Mouse (Mus musculus) spleen, adult 18-20 months (tissue): ENCODE results near the gene Lrmp.
"Not testable (repeated sequence)": the region's sequence is repeated elsewhere in the genome, so short reads cannot be mapped to it uniquely, and the experiment has no call there.

Source experiments
- DNase-seq, 2 experiments: peaks; one replicate each; pipeline ENCODE4 v3.0.0; 2022; ENCODE audit warnings: mixed read lengths in 2 of 2

Gene Lrmp

DNA sequence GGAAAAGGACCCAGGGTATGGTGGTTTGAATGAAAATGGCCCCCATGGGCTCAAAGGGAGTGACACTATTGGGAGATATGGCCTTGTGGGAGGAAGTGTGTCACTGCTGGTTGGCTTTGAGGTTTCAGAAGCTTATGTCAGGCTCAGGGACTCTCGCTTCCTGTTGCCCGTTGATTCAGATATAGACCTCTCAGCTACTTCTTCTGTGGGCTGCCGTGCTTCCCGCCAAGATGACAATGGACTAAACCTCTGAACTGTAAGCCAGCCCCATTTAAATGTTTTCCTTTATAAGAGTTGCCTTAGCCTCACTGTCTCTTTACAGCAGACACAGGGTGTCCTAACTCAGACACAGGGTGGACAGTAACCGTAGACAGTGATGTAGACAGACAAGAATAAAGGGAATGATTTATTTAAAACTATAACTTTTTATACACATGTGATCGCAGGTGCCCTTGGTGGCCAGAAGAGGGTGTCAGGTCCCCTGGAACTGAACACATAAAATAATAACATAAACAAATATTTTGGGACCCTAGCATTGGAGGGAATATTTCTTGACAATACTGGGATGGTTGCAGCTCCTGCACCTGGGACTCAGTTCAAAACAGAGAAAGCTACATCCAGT lies at the start of gene Lrmp:
TSS of gene Lrmp (plus strand) at position 178 of the 622 bp plus-strand sequence.
- peak in 1 of 2 experiments; percentile 40 for DNase-seq

DNA sequence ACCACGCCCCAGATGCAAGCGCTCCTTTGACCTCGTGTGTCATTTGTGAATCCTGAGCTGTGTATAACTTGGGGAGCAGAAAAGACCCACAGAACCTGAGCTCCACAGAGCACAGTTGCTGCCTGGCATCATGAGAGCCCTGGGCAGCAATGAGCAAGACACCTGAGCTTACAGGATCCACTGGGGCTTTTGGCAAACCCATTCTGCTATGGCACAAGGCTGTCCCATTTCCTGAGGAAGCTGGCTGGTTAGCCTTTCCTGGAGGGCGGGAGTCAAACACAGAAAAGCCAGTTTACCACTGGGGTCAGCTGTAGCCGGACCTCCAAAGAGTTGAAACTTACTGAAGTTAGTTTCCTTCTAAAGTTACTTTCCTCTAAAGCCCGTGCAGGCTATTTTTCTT lies 49.0 kb upstream of the Lrmp start:
- DNase-seq = no peak

DNA sequence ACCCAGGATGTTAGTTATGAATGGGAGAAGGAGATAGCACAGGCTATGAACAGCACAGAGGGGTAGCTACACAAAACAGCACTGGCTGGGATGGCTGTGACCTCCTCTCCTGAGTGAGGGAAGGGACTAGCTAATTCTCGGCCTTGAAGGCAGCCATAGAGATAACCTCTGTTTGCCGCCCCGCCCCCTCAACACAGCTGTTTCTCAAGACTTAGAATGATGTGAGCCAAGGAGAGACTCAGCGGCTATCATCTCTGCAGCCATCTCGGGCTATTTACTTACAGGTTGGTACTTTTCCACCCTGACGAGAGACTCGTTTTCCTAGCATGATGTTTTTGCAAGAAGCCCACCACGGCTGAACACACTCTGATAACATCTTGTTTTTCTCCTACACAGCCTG lies 47.8 kb upstream of the Lrmp start:
- DNase-seq = no peak

DNA sequence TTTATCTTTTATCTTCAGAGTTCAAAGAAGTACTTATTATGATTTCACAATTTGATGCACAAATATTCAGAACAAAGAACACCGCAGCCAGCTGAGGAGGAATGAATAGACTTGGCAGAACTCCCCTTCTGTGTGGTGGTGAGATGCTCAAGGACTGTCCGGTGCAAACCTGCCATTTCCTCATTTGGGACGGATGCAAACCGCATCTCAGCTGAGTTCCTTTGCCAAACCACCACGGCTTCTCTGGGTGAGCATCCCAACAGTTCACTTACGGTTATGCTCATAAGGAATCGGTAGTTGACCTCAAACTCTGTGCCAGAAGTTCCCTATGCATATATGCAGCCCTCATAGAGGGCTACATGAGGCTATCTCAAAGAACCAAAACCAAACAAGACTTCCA lies 46.1 kb upstream of the Lrmp start:
- DNase-seq = no peak

DNA sequence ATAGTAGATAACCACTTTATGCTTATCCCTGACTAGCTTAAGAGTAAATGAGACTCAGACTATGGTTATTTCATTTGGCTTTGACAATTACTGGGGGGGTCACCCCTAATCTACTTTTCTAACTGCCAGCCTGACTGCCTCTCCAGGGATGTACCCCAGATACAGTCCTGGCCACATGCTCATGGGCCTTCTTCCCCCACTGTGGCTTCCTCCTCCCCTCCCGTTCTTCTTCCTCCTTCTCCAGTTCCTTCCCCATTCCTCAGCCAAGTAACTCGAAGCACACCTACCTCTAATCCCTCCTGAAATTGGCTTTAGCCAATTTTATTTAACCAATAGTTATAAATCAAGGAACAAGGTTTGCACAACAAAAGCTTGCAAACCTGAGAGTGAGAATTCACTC lies 45.5 kb upstream of the Lrmp start:
- DNase-seq = no peak

DNA sequence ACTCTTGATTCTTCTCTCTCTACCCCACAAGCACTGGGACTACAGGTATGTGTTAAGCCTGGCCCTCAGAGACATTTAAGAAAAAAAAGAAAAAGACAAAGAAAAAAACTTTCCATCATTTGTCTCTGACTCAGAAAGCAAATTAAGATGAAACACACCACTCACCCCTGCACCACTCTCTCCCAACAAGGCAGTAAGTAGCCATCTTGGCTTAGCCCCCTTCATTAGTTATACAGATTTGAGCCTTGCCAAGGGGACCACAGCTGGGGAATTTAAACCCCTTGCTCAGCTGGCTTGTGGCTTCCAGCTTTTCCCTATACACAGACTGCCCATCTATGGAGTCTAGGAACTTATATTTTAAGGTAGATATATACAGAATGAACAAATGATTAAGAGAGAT lies 41.0 kb upstream of the Lrmp start:
- DNase-seq = no peak

DNA sequence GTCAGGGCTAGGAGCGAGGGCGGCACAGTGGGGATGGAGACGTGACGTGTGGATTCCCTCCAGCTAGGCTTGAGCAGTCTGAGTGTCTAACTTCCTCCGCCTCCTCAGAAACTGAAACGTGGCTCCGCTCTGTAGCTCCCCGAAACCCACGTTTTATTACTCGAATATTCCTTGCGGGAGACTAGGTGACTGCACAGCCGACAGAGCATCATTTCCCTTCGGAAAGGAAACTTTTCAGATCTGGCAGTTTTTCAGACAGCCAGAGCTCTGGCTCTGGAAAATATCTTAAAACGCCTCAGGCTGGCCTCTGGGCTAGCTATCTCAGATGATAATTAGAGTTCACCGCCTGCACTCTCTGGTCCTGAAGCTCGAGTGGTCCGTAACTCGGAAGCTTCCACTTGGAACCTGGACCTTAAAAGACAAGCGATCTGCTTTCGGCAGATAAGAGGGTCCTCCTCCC lies 40.3 kb upstream of the Lrmp start:
- DNase-seq = no peak

DNA sequence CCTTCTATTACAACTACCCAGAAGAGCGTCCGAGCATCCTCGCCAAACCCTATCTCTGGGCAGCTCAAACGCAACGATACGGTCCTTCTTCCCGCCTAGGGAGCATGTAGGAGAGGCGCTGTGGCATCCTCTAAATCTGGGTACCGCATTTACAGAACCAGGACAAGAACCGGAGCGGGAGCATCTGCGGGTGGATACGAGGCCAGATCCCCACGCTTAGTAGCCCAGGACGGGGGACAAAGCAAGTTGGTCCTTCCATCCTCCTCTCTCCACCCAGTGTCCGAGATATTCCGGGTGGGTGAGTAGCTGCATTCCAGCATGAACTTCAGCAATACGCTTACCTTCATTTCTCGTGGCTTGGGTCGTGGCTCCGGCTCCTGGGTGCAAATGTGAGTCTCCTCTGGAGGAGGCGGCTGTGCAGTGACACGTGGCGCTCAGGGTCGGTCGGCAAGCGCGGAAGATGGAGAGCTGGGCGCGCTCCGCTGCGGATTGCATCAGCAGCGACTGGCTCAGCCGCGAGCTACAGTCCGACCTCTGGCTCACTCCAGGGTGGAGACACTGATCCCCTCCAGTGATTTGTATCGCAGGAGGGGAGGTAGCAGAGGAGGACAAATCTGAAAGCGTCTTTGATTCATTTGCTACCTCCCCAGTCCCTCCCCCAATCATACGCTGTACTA lies 39.8 kb upstream of the Lrmp start, which contains the start of gene Bcat1:
TSS of gene Bcat1 (minus strand) at position 637 of the 677 bp plus-strand sequence.
- DNase-seq = no peak

DNA sequence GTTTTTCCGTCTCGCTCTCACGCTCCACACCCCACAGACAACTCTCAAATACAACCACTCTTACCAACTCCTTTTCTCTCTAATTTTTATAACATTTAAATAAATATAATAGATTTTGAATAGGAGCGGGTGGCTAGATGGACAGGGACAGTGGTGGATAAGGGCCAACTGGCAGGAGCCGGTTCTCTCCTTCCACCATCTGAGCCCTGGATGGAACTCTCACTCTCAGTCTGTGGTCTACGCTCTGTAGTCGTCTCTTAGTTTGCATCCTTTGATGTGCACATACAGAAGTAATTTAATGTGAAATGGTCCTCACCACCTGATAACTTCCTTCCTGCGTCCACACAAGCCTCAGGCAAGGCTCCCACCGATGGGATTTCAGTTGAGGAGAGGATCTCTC lies 39.2 kb upstream of the Lrmp start:
- DNase-seq = no peak

DNA sequence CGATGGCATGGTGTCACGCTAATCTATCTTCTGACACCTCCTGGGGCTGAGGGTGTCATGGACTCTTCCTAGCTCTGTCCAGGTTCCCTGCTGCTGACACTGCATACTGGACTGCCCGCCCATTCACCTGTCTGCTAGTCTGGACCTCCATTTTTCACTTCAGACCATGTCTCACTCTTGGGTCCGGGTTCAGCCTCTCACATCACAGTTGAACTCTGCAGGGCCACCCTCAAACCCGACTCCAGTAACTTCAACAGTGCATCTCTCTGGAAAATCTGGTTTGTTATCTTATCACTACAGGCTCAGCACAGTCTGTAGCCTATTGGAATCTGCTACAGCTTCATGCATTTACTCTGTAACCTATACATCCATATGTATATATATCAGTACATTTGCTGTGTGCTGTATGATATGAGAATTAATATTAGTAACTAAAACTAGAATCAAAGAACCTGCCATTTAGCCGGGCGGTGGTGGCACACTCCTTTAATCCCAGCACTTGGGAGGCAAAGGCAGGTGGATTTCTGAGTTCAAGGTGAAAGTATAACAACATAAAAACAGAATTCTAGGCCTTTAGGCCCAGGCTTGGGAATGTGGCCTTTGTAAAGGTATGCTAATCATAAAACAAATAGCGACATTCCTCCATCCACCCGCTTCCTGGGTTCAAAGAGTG lies 36.2 kb upstream of the Lrmp start:
- DNase-seq = no peak

DNA sequence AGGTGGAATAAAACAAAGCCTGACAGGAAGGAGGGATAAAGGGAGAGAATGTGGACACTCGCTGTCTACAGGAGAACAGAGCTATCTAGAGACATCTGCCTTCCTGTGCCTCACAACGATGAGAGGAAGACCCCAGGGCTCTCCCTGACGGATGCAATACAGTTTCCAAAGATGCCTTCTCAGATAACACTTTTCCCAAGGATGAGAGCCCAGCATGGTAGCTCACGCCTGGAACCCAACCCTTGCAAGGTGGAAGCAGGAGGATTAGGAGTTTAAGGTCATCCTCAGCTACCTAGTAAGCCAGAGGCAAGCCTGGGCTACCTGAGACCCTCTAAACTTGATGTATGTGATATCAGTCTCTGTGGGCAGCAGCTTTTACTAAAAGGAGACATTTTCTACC lies 33.7 kb upstream of the Lrmp start:
- no peak for DNase-seq

DNA sequence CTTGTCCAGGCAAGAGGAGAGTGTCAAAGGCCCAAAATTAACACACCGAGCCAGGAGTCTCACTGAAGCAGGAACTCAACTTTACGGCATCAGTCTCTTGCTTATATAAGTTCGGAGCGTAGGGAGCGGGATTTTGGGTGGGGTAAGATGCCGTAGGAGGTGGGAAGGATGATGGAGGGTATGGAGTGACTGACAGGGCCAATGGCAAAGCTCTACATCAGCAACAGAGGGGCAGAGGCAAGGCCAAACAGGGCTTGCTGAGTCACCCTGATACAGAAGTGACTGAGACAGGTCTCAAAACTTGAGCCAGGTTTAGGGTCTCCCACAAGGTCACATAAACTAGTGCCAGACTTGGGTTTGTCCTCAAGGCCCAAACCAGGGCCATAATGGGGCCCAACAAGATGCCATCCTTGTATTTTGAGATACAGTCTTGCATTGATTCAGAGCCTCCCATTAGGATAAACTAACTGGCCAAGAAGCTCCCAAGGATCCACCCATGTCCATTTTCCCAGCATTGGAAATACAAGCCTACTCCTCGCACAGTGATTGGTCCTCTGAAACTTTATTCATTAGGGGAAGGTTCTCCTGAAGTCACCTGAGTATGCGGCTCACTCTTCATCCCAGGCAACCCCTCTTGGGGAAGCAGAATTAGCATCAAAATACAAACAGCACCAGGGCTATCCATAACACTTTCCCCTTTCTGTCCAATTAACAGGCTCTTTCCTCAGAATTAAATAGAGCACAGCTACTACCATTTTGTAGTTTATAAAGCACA lies 30.9 kb upstream of the Lrmp start:
- DNase-seq = no peak

DNA sequence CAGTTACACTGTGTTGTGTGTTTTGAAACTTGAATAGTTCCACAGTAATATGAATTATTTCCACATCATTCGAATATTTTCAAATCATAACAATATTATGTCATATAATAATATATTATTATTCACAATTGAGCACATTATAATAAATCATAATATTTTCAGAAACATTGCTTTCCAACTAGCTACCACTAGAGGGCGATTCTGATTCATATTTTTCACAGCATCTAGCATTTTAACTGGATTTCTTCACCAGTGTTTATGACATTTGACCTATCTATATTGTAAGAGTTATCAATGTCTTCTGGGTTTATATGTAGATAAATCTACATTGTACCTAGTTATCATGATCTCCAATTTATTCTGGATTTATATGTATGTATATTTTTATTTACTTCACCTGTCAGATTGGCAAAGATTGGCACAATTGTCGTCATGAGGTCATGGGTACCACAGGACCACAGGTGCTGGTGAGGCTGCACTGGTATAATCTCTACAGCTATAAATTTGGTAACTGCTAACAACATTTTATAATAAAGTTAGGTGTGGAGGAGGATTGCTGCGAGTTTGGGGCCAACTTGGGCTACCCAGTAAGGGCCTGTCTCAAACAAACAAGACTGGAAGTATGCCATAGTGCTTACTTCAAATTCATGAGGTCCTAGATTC lies 26.9 kb upstream of the Lrmp start:
- DNase-seq = no peak

DNA sequence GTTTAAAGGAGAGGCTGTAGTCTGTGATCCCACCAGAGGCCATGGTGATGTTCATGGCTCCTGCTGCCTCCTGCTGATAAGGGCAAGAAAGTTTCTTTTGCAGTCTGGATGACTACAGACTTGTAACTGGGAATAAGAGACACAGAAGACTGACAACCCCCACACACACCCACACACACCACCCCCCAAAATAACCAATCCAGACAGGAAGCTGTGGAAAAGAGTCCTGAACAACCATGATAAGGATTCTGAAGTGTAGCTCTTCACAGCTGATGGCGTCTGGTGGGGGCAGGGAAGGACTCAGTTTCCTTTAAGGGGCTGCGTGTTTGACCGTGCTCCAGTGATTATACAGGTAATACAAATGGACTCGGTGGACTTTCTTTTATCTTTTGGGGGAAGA lies 26.1 kb upstream of the Lrmp start:
- no peak for DNase-seq

DNA sequence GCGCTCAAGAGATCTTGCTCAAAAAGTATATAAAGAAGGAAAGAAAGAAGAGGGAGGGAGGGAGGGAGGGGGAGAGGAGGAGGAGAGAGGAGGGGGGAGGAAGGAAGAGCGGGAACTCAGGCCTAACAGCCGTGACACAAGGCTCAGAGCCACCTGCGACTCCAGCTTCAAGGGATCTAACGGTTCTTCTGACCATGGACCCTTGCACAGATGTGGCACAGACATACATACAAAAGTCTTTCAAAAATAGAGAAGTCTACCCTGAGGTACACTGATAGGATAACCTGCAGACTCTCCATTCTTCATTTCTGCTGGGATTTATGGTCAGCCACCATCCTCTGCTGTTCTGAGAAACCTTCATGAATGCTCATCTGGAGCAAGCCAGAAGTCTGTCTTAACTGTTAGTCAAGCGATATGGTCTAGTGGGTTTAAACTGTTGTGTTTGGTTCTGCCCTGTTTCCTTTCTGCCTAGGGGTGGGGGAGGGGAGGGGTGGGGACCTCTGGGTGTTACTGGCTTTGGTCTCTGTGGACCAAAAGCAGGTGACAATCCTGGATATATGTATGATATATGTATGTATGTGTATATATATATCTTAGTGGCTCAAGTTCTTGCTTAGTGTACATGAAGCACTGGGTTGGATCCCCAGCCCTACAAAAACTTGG lies 25.1 kb upstream of the Lrmp start:
- DNase-seq = no peak

DNA sequence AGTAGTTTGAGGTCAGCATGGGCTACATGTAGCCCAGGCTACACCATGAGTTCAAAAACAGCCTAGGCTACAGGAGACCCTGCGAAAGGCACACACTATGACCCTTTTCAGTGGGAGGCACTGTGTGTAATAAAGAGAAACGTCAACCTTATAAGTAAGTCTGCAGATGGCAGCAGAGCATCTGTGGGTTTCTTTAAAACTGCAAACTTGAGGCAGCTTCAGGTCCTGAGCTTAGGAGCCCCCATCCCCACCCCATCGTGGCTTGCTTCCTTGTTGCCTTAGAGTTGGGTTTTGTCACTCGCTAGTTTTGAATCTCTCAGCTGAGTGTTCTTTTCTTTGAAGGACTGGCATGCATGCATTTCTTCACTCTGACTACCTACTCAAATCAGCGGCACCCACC lies 24.5 kb upstream of the Lrmp start:
- no peak for DNase-seq

DNA sequence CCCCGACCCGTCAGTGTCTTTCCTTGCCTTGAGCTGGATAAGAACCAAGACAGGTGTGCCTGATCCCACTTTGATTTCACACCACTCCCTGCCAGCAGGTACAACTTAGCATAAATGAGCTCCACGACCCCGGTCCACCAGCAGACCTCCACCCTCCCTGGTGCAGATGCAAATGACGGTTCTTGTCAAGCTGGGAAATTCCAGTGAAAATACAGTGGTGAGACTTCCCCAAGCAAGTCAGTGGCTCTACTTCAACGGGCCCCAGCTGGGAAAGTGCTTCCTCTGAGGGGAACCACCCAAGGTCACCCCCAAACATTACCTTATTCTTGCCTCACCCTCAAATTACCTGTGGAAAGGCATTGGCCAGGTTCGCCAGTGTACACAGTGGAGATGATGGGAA lies 23.5 kb upstream of the Lrmp start:
- DNase-seq = no peak

DNA sequence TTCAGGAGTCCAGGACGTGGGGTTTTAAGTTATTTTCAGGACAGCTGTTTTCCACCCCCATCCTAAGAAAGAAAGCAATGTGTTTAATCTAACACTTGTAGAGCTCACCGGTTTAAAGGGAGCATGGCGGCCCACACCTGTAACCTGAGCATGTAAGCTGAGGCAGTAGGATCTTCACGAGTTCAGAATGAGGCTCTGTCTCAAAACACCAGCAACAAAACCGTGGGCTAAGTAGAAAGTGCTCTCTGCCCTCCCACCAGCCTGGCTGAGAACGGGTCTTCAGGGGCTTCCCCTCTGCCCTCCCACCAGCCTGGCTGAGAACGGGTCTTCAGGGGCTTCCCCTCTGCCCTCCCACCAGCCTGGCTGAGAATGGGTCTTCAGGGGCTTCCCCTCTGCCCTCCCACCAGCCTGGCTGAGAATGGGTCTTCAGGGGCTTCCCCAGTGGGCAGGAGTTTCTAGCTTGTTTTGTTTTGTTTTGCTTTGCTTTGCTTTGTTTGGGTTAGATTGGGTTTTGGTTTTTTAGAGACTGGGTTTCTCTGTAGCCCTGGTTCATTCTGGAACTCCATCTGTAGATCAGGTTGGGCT lies 22.3 kb upstream of the Lrmp start:
- not testable (repeated sequence) for DNase-seq

DNA sequence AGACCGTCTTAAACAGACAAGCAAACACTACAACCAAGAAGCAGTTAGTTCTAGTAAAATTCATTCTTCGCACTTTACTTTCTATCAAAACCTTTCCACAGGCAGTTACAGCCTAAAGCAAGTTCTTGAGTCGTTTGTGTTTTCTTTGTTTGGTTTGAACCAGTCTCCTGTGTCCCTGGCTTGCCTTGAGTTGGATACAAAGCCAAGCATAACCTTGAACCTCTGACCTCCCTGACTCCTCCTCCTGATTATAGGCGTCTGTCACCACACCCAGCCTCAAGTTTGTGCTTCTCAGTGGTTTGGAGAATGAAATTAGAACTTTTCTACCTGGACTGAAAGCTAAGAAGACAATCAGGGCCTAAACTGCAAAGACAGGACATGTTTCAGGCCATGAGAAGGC lies 21.0 kb upstream of the Lrmp start:
- DNase-seq = no peak

DNA sequence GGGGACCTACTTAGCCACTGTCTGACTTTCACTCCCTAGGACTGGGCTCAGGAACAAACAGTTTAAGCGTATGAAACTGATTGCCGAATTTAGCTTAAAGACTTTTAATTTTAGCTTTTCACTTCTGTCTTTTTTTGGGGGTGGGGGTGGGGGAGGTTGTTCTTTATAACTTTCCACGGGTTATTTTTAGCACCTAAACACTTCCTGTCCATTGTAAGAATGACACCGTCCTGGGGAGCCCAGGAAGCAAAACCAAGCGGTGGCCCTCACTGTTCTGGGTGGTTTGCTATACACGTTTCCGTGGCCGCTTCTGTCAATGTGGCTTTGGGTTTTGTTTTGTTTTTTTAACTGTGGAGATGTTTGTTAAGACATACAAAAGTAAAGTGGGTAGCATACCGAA lies 14.5 kb upstream of the Lrmp start:
- peak in 1 of 2 experiments; percentile 48 for DNase-seq

DNA sequence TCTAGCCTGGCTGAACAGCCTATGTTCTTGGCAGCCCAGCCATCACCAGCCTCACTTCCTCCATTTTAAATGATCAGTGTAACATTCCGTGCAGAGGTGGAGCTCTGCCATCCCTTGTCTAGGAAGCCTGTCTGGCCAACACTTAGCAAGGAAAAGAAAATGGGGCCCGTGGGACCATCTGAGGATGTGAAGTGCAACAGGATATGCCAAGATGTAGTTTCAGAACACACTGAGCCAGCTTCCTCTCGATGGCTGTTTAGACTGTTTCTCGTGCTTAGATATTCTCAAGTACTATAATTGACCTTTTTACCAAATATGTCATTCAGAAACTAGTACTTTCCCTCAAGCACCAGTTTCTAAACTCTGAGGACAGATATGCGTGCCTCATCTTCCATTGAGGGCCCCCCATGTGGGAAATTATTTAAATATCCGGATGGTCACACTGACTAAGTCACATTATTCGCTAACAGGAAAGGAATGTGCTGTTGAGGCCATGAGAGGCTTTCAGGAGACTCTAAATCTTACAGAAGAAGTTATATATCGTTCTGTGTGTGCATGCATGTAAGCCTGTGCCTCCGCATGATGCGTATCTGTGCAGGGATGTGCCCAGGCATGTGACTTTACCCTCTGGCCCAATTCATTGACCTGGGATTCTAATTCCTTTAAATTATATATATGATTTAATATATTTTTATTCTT lies 11.1 kb upstream of the Lrmp start:
- no peak for DNase-seq
